Mouse (Mus musculus): Measurements from ENCODE around the gene Ercc4. TPM values are rescaled to one million over a fixed set of nuclear protein-coding genes. Genes with fewer than 3 reads are reported as not detected.

Gene Ercc4
- total RNA-seq, 2 experiments from 2014 or later = 25.9 to 26.5 TPM

GRCm38 (mm10) chr16:13191166-13191565 lies 81.7 kb downstream of the Ercc4 start:
- intact Hi-C loops (cut with DNase I) = no loop called here
- DNase-seq = no peak

GRCm38 (mm10) chr16:13193663-13194071 lies 84.2 kb downstream of the Ercc4 start:
- intact Hi-C loops (cut with DNase I) = no loop called here
- DNase-seq = no peak

DNA sequence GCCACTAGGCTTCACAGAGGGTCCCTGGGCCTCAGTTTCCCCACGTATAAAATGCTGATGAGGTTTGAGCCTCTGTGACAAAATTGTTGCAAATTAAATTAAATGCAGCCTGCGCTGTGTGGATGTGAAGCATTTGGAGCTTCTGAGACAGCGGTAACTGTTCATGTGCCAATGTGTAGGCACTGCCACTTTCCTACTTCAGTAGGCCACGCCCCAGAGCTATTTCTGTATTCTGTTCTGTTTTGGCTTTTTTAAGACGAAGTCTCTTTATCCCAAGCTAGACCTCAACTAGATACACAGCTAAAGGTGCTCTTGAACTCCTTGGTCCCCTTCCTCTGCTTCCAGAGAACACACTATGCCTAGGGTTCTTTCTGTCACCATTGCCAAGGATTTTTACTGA lies 85.4 kb downstream of the Ercc4 start:
- DNase-seq = no peak
- intact Hi-C loops (cut with DNase I) = no loop called here

GRCm38 (mm10) chr16:13196626-13197025 lies 87.1 kb downstream of the Ercc4 start:
- DNase-seq = no peak
- intact Hi-C loops (cut with DNase I) = no loop called here

GRCm38 (mm10) chr16:13197293-13197692 lies 87.8 kb downstream of the Ercc4 start:
- intact Hi-C loops (cut with DNase I) = no loop called here
- DNase-seq = no peak

DNA sequence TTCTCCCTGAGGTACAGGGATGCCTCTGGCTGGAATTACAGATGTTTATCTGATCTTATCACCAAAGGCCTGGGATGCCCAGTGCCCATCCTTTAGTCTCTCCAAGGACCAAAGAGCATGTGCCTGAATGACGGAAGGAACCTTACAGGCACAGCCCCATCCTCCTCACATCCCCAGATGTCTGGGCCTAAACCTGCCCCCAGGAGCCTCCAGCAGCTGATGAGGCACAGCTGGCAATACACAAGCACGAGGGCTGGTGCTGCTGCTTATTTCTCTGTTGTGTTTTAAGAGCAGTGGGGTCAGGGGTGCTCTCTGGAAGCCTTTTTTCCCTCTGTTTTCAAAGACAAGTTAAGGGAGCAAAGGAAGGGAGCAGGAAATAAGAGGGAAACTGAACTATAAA lies 89.7 kb downstream of the Ercc4 start:
- intact Hi-C loops (cut with DNase I) = no loop called here

More for the DNA sequence above, 89.7 kb downstream of the Ercc4 start:
- no peak for DNase-seq

Other genes with a start within 250 kb of the Ercc4 start
- 10 to 100 TPM; 62.9 to 63.5 TPM for gene Mrtfb, start 146.8 kb downstream of the Ercc4 start, total RNA-seq (2021)

All from left cerebral cortex, postnatal 4 days (tissue).